Mouse (Mus musculus): ENCODE data around the gene Xpo1. TPM values are rescaled to one million over a fixed set of nuclear protein-coding genes. Genes with fewer than 3 reads are reported as not detected.

Xpo1 gene
- polyA plus RNA-seq (2011; ENCODE audit: insufficient read depth, insufficient read length, low replicate concordance, missing spikeins), result 60.6 and 77.8 TPM in 2 replicates

- under 1% methylated on average over 60 of the region's 60 CpGs for WGBS
Observed at GRCm38 (mm10) chr11:23255427-23256193, at the start of gene Xpo1. Gene Xpo1 (plus strand): TSS chr11:23256041.

GRCm38 (mm10) chr11:23209717-23210116 is 46.1 kb upstream of the Xpo1 start:
- WGBS, result 78% methylated on average over 7 of the region's 7 CpGs
- Histone ChIP-seq H3K4me1 (ENCODE audit: control insufficient read depth, insufficient read depth, low read length) (no peaks in the 10 kb centered on the region), H3K27ac (ENCODE audit: control insufficient read depth, insufficient read depth, low read depth, low read length, poor library complexity) (no peak overlapping the region), H3K4me3 (replicated peaks; ENCODE audit: control insufficient read depth, low read depth, low read length) (no peak overlapping the region)
- TF ChIP-seq CTCF (IDR thresholded peaks at IDR 0.05; ENCODE audit: control insufficient read depth, insufficient read depth, low read length) (no peak), POLR2A (IDR thresholded peaks at IDR 0.05; ENCODE audit: borderline replicate concordance, control insufficient read depth, low read depth, low read length) (no peak)

More at GRCm38 (mm10) chr11:23255427-23256193, at the start of gene Xpo1:
- Histone ChIP-seq H3K4me3 (replicated peaks; ENCODE audit: control insufficient read depth, low read depth, low read length) (peak within 1 kb of the TSS; percentile 70), H3K4me1 (ENCODE audit: control insufficient read depth, insufficient read depth, low read length) (no peaks in the 10 kb centered on the region; the same call in 1 of the 2 replicates), H3K27ac (ENCODE audit: control insufficient read depth, insufficient read depth, low read depth, low read length, poor library complexity) (peak within 1 kb of the TSS; percentile 89)
- peak; percentile 94 for TF ChIP-seq POLR2A (IDR thresholded peaks at IDR 0.05; ENCODE audit: borderline replicate concordance, control insufficient read depth, low read depth, low read length)
- peak; percentile 63 for TF ChIP-seq CTCF (IDR thresholded peaks at IDR 0.05; ENCODE audit: control insufficient read depth, insufficient read depth, low read length)

GRCm38 (mm10) chr11:23210590-23211510 is 45.0 kb upstream of the Xpo1 start:
- no peak for TF ChIP-seq CTCF (IDR thresholded peaks at IDR 0.05; ENCODE audit: control insufficient read depth, insufficient read depth, low read length)
- no peak for TF ChIP-seq POLR2A (IDR thresholded peaks at IDR 0.05; ENCODE audit: borderline replicate concordance, control insufficient read depth, low read depth, low read length)
- H3K4me3 ChIP-seq (replicated peaks; ENCODE audit: control insufficient read depth, low read depth, low read length), result no peak overlapping the region
- no peak overlapping the region for H3K27ac ChIP-seq (ENCODE audit: control insufficient read depth, insufficient read depth, low read depth, low read length, poor library complexity)
- 19% methylated on average over 16 of the region's 16 CpGs for WGBS
- no peaks in the 10 kb centered on the region for H3K4me1 ChIP-seq (ENCODE audit: control insufficient read depth, insufficient read depth, low read length)

- no peaks in the 10 kb centered on the region for H3K4me1 ChIP-seq (ENCODE audit: control insufficient read depth, insufficient read depth, low read length)
- no peak overlapping the region for H3K27ac ChIP-seq (ENCODE audit: control insufficient read depth, insufficient read depth, low read depth, low read length, poor library complexity)
- WGBS, result 49% methylated on average over 9 of the region's 9 CpGs
- peak overlapping the region; percentile 24 for H3K4me3 ChIP-seq (replicated peaks; ENCODE audit: control insufficient read depth, low read depth, low read length)
- TF ChIP-seq CTCF (IDR thresholded peaks at IDR 0.05; ENCODE audit: control insufficient read depth, insufficient read depth, low read length) (no peak), POLR2A (IDR thresholded peaks at IDR 0.05; ENCODE audit: borderline replicate concordance, control insufficient read depth, low read depth, low read length) (no peak)
Observed at GRCm38 (mm10) chr11:23217430-23217829, 38.4 kb upstream of the Xpo1 start.

- Histone ChIP-seq H3K4me3 (replicated peaks; ENCODE audit: control insufficient read depth, low read depth, low read length) (no peak overlapping the region), H3K4me1 (ENCODE audit: control insufficient read depth, insufficient read depth, low read length) (no peaks in the 10 kb centered on the region), H3K27ac (ENCODE audit: control insufficient read depth, insufficient read depth, low read depth, low read length, poor library complexity) (no peak overlapping the region)
- 21% methylated on average over 4 of the region's 4 CpGs for WGBS
- TF ChIP-seq CTCF (IDR thresholded peaks at IDR 0.05; ENCODE audit: control insufficient read depth, insufficient read depth, low read length) (no peak), POLR2A (IDR thresholded peaks at IDR 0.05; ENCODE audit: borderline replicate concordance, control insufficient read depth, low read depth, low read length) (no peak)
Observed at GRCm38 (mm10) chr11:23236015-23236414, 19.8 kb upstream of the Xpo1 start.

GRCm38 (mm10) chr11:23253931-23254330 is 1.9 kb upstream of the Xpo1 start:
- TF ChIP-seq CTCF (IDR thresholded peaks at IDR 0.05; ENCODE audit: control insufficient read depth, insufficient read depth, low read length), result no peak
- no peak for TF ChIP-seq POLR2A (IDR thresholded peaks at IDR 0.05; ENCODE audit: borderline replicate concordance, control insufficient read depth, low read depth, low read length)
- WGBS, result 86% methylated on average over 4 of the region's 4 CpGs
- H3K4me3 ChIP-seq (replicated peaks; ENCODE audit: control insufficient read depth, low read depth, low read length), result no peak overlapping the region
- H3K27ac ChIP-seq (ENCODE audit: control insufficient read depth, insufficient read depth, low read depth, low read length, poor library complexity), result no peak overlapping the region
- no peaks in the 10 kb centered on the region for H3K4me1 ChIP-seq (ENCODE audit: control insufficient read depth, insufficient read depth, low read length)

- H3K4me3 ChIP-seq (replicated peaks; ENCODE audit: control insufficient read depth, low read depth, low read length), result peak overlapping the region; percentile 5
- H3K27ac ChIP-seq (ENCODE audit: control insufficient read depth, insufficient read depth, low read depth, low read length, poor library complexity), result no peak overlapping the region
- no peaks in the 10 kb centered on the region for H3K4me1 ChIP-seq (ENCODE audit: control insufficient read depth, insufficient read depth, low read length)
- TF ChIP-seq CTCF (IDR thresholded peaks at IDR 0.05; ENCODE audit: control insufficient read depth, insufficient read depth, low read length) (no peak), POLR2A (IDR thresholded peaks at IDR 0.05; ENCODE audit: borderline replicate concordance, control insufficient read depth, low read depth, low read length) (no peak)
- 54% methylated on average over 4 of the region's 4 CpGs for WGBS
Observed at GRCm38 (mm10) chr11:23254548-23254947, 1.3 kb upstream of the Xpo1 start.

GRCm38 (mm10) chr11:23255053-23255426 is 801 bp upstream of the Xpo1 start:
- no peaks in the 10 kb centered on the region for H3K4me1 ChIP-seq (ENCODE audit: control insufficient read depth, insufficient read depth, low read length)

More at GRCm38 (mm10) chr11:23255053-23255426, 801 bp upstream of the Xpo1 start:
- TF ChIP-seq CTCF (IDR thresholded peaks at IDR 0.05; ENCODE audit: control insufficient read depth, insufficient read depth, low read length) (no peak), POLR2A (IDR thresholded peaks at IDR 0.05; ENCODE audit: borderline replicate concordance, control insufficient read depth, low read depth, low read length) (no peak)
- peak overlapping the region; percentile 64 for H3K4me3 ChIP-seq (replicated peaks; ENCODE audit: control insufficient read depth, low read depth, low read length)
- WGBS, result 2% methylated on average over 24 of the region's 24 CpGs
- peak overlapping the region; percentile 78 for H3K27ac ChIP-seq (ENCODE audit: control insufficient read depth, insufficient read depth, low read depth, low read length, poor library complexity)

All from bone marrow, adult 2 months (tissue).